Mouse (Mus musculus): ENCODE data around the gene Cabp4.
A peak's percentile ranks its signal among the peaks of the same experiment; 100 is the strongest.
"Not testable (repeated sequence)": the region's sequence is repeated elsewhere in the genome, so short reads cannot be mapped to it uniquely, and the experiment has no call there.

The Cabp4 gene

GRCm38 (mm10) chr19:4146366-4147021, 2.7 kb upstream of the Cabp4 start:
- no peak for DNase-seq

GRCm38 (mm10) chr19:4145936-4146335, 2.1 kb upstream of the Cabp4 start:
- DNase-seq: no peak

GRCm38 (mm10) chr19:4144550-4145498, 991 bp upstream of the Cabp4 start:
- peak; percentile 34 to 44 for DNase-seq

- no peak for DNase-seq
These were observed 1.2 kb downstream of the Cabp4 start for GRCm38 (mm10) chr19:4142416-4143173.

GRCm38 (mm10) chr19:4140147-4140546, 3.7 kb downstream of the Cabp4 start:
- no peak for DNase-seq

GRCm38 (mm10) chr19:4139446-4139845, 4.4 kb downstream of the Cabp4 start, which contains the start of gene Gpr152:
Gene Gpr152 (plus strand): TSS chr19:4139787.
- no peak for DNase-seq

GRCm38 (mm10) chr19:4137913-4138312, 5.9 kb downstream of the Cabp4 start:
- DNase-seq: no peak

- DNase-seq: peak in 1 of 2 experiments; percentile 13
These were observed 7.4 kb downstream of the Cabp4 start for GRCm38 (mm10) chr19:4136463-4136862.

GRCm38 (mm10) chr19:4135963-4136345, 7.9 kb downstream of the Cabp4 start:
- peak in 1 of 2 experiments; percentile 19 for DNase-seq

- not testable (repeated sequence) for DNase-seq
These were observed 8.4 kb downstream of the Cabp4 start for GRCm38 (mm10) chr19:4135229-4135962.

- no peak for DNase-seq
These were observed 9.5 kb downstream of the Cabp4 start for GRCm38 (mm10) chr19:4134354-4134753.

GRCm38 (mm10) chr19:4131768-4132167, 12.1 kb downstream of the Cabp4 start:
- peak in 1 of 2 experiments; percentile 43 for DNase-seq

- DNase-seq: no peak
These were observed 12.8 kb downstream of the Cabp4 start for GRCm38 (mm10) chr19:4131075-4131474.

GRCm38 (mm10) chr19:4130106-4130505, 13.7 kb downstream of the Cabp4 start:
- no peak for DNase-seq

GRCm38 (mm10) chr19:4129462-4129861, 14.4 kb downstream of the Cabp4 start:
- DNase-seq: no peak

GRCm38 (mm10) chr19:4126759-4127495, 16.9 kb downstream of the Cabp4 start:
- DNase-seq: peak in 1 of 2 experiments; percentile 55

GRCm38 (mm10) chr19:4125741-4126696, 17.8 kb downstream of the Cabp4 start, which contains the start of gene Aip:
Gene Aip (minus strand): TSS chr19:4125858.
- DNase-seq: peak; percentile 98 to 99

GRCm38 (mm10) chr19:4125268-4125667, 18.6 kb downstream of the Cabp4 start:
- not testable (repeated sequence) for DNase-seq

- DNase-seq: no peak
These were observed 19.4 kb downstream of the Cabp4 start for GRCm38 (mm10) chr19:4124432-4124831.

All from thymus, postnatal 36 days (tissue).